17 mouse cellular contexts compared by ENCODE assay signal in the genomic region with DNA sequence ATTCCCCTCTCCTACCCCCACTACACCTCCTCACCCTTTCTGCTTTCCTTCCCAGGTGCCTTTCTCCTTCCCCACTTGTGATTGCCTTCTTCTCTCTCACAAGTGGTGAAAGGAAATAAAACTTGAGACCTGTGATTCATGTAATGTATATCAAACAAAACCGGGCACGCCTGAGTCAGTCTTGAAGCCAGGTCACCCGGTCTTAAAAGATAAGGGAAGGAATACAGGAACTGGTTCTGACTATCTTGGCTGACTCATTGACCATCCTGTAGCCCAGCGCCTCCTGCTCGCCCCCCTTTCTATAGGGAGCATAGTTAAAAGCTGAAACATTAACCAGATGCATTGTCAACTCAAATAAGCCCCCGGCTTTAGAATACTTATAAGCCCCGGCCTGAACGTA.
"Had no signal": no experiment of that assay in that cellular context is flagged by ENCODE, and none has a peak within 500 bp of the region (broad histone marks: within the 10 kb centered on the region; RNA-seq: fewer than 3 reads in every experiment).

No protein-coding gene starts in this region.

- H3K27ac ChIP-seq: liver, embryonic 12.5 days; liver, embryonic 14.5 days; macrophage; midbrain, embryonic 13.5 days; midbrain, embryonic 15.5 days; neural tube, embryonic 12.5 days; stomach, embryonic 15.5 days had no signal

- H3K4me1 ChIP-seq: liver, embryonic 12.5 days; megakaryocyte, embryonic 14.5 days; midbrain, embryonic 13.5 days; midbrain, embryonic 15.5 days; neural tube, embryonic 12.5 days; stomach, embryonic 15.5 days had no signal

- DNase-seq: lung, adult 18-20 months; lung, embryonic 14.5 days; lung, postnatal 10 days; lung, postnatal 36 days; right cerebral cortex, postnatal 14 days; thymus, adult 18-20 months; thymus, postnatal 14 days; thymus, postnatal 36 days had no signal

- H3K36me3 ChIP-seq: liver, embryonic 12.5 days; midbrain, embryonic 13.5 days; midbrain, embryonic 15.5 days; neural tube, embryonic 12.5 days; stomach, embryonic 15.5 days had no signal

- ATAC-seq: liver, embryonic 12.5 days; midbrain, embryonic 13.5 days; midbrain, embryonic 15.5 days had no signal

- H3K4me3 ChIP-seq: liver, embryonic 12.5 days; megakaryocyte, embryonic 14.5 days; midbrain, embryonic 13.5 days; midbrain, embryonic 15.5 days; neural tube, embryonic 12.5 days; stomach, embryonic 15.5 days had no signal

- H3K4me2 ChIP-seq: liver, embryonic 12.5 days; lung, embryonic 14.5 days; midbrain, embryonic 11.5 days; midbrain, embryonic 13.5 days; midbrain, embryonic 15.5 days; neural tube, embryonic 12.5 days; stomach, embryonic 15.5 days had no signal

- H3K9me3 ChIP-seq: liver, embryonic 12.5 days; midbrain, embryonic 13.5 days; midbrain, embryonic 15.5 days; neural tube, embryonic 12.5 days; stomach, embryonic 15.5 days had no signal

- H3K27me3 ChIP-seq: liver, embryonic 12.5 days; megakaryocyte, embryonic 14.5 days; midbrain, embryonic 13.5 days; midbrain, embryonic 15.5 days; neural tube, embryonic 12.5 days; stomach, embryonic 15.5 days had no signal

- H3K9ac ChIP-seq: liver, embryonic 12.5 days; liver, embryonic 14.5 days; lung, embryonic 14.5 days; midbrain, embryonic 13.5 days; midbrain, embryonic 15.5 days; neural tube, embryonic 12.5 days; stomach, embryonic 15.5 days had no signal
